Mouse (Mus musculus) heart, adult 2 months (tissue): Measurements from ENCODE around the gene Pde4b. TPM values are rescaled to one million over a fixed set of nuclear protein-coding genes. Genes with fewer than 3 reads are reported as not detected.

Source experiments
- DNase-seq, 2 experiments: peaks; one replicate each; pipeline ENCODE4 v3.0.0; 2021
- H3K27ac ChIP-seq: fragments of 200-600 bp; 2 replicates; pipeline ENCODE4 v1.8.1; 2022
- H3K27me3 ChIP-seq: fragments of 200-500 bp; 2 replicates; pipeline ENCODE4 v1.6.1; 2012; ENCODE audit warnings: mild to moderate bottlenecking, low read length, inconsistent platforms, mixed read lengths; ENCODE audit not compliant: control insufficient read depth, insufficient read depth
- H3K36me3 ChIP-seq: fragments of 200-500 bp; 2 replicates; pipeline ENCODE4 v1.6.1; 2012; ENCODE audit warnings: low read length, inconsistent platforms; ENCODE audit not compliant: control insufficient read depth, insufficient read depth
- H3K4me1 ChIP-seq: fragments of 200-500 bp; 2 replicates; pipeline ENCODE4 v1.6.1; 2011; ENCODE audit warnings: low read length; ENCODE audit not compliant: control insufficient read depth, insufficient read depth
- H3K4me3 ChIP-seq: fragments of 200-600 bp; 2 replicates; pipeline ENCODE4 v1.8.1; 2022
- H3K79me2 ChIP-seq: fragments of 200-500 bp; replicated peaks from 2 replicates; pipeline ENCODE4 v1.6.1; 2012; ENCODE audit warnings: mild to moderate bottlenecking, inconsistent platforms, low read length, moderate library complexity, mixed read lengths; ENCODE audit not compliant: control insufficient read depth, insufficient read depth
- H3K9ac ChIP-seq: fragments of 200-500 bp; 2 replicates; pipeline ENCODE4 v1.6.1; 2012; ENCODE audit warnings: low read depth, mild to moderate bottlenecking, control low read depth, inconsistent platforms, low read length, mixed read lengths
- CTCF ChIP-seq: fragments of 200-600 bp; IDR thresholded peaks from 2 replicates; pipeline ENCODE4 v1.8.1; 2022; ENCODE audit warnings: antibody characterized with exemption, mild to moderate bottlenecking, moderate library complexity
- EP300 ChIP-seq: fragments of 200-500 bp; IDR thresholded peaks from 2 replicates; pipeline ENCODE4 v1.6.1; 2011; ENCODE audit warnings: low read depth, low read length, control low read depth; ENCODE audit not compliant: insufficient read depth
- POLR2A ChIP-seq: fragments of 200-500 bp; IDR thresholded peaks from 2 replicates; pipeline ENCODE4 v1.6.1; 2011; ENCODE audit warnings: mild to moderate bottlenecking, low read depth, low read length, control low read depth; ENCODE audit not compliant: insufficient read depth
- WGBS: fragments of 180-500 bp; shearing (Covaris S2); methylation state at CpG from one replicate; pipeline ENCODE4 v1.1.7; 2018; 5-methylcytosine and 5-hydroxymethylcytosine counted together
- intact Hi-C: fragments of 180-260 bp; cut with DNase I; formaldehyde crosslinking; loops from one replicate; pipeline ENCODE4 v1.15.1; 2025
- polyA plus RNA-seq: library from polyadenylated mRNA; depleted of rRNA; stranded (reverse); fragments of >200 nt; gene quantifications from 2 replicates; pipeline ENCODE4 v1.2.3, GENCODE M21; 2012
- total RNA-seq, 2 experiments: library from RNA; stranded (reverse); gene quantifications; 2 replicates each; pipeline ENCODE4 v1.2.3; 2021

Gene Pde4b
- total and polyA plus RNA-seq, 3 experiments = 16.3 to 29.4 (median 28.2) TPM

GRCm38 (mm10) chr4:102287172-102287571 lies 199.8 kb downstream of the Pde4b start:
- H3K27ac ChIP-seq = no peak overlapping the region
- H3K9ac ChIP-seq = no peak overlapping the region
- no peaks in the 10 kb centered on the region for H3K36me3 ChIP-seq
- WGBS = 61% methylated on average over 6 of the region's 6 CpGs
- TF ChIP-seq POLR2A (no peak), EP300 (no peak), CTCF (no peak)
- no peaks in the 10 kb centered on the region for H3K27me3 ChIP-seq
- intact Hi-C loops = no loop called here
- H3K4me1 ChIP-seq = peaks cover 1% of the 10 kb centered on the region; the same call in 1 of the 2 replicates
- no peak for DNase-seq
- no peak overlapping the region for H3K4me3 ChIP-seq
- no peaks in the 10 kb centered on the region for H3K79me2 ChIP-seq

GRCm38 (mm10) chr4:102290052-102290734 lies 202.8 kb downstream of the Pde4b start:
- 49% methylated on average over 6 of the region's 6 CpGs for WGBS
- Histone ChIP-seq H3K9ac (no peak overlapping the region), H3K27me3 (no peaks in the 10 kb centered on the region), H3K27ac (no peak overlapping the region), H3K4me3 (no peak overlapping the region), H3K4me1 (peaks cover 1% of the 10 kb centered on the region; the same call in 1 of the 2 replicates), H3K79me2 (no peaks in the 10 kb centered on the region), H3K36me3 (no peaks in the 10 kb centered on the region)
- DNase-seq = no peak
- intact Hi-C loops = no loop called here
- TF ChIP-seq EP300 (no peak), CTCF (no peak), POLR2A (no peak)

GRCm38 (mm10) chr4:102297558-102297957 lies 210.2 kb downstream of the Pde4b start:
- Histone ChIP-seq H3K4me1 (no peaks in the 10 kb centered on the region), H3K36me3 (no peaks in the 10 kb centered on the region), H3K27ac (no peak overlapping the region), H3K27me3 (no peaks in the 10 kb centered on the region), H3K9ac (no peak overlapping the region), H3K4me3 (no peak overlapping the region), H3K79me2 (no peaks in the 10 kb centered on the region)
- no peak for TF ChIP-seq EP300
- no peak for TF ChIP-seq CTCF
- no peak for TF ChIP-seq POLR2A
- intact Hi-C loops = no loop called here
- no peak for DNase-seq

GRCm38 (mm10) chr4:102302568-102302967 lies 215.2 kb downstream of the Pde4b start:
- H3K4me1 ChIP-seq = no peaks in the 10 kb centered on the region
- DNase-seq = no peak
- H3K27ac ChIP-seq = no peak overlapping the region
- intact Hi-C loops = no loop called here
- WGBS = 62% methylated on average over 4 of the region's 4 CpGs
- no peaks in the 10 kb centered on the region for H3K36me3 ChIP-seq
- H3K9ac ChIP-seq = no peak overlapping the region
- no peak for TF ChIP-seq EP300
- no peak for TF ChIP-seq POLR2A
- no peak for TF ChIP-seq CTCF
- H3K79me2 ChIP-seq = no peaks in the 10 kb centered on the region
- no peaks in the 10 kb centered on the region for H3K27me3 ChIP-seq
- H3K4me3 ChIP-seq = no peak overlapping the region

GRCm38 (mm10) chr4:102307661-102308297 lies 220.4 kb downstream of the Pde4b start:
- intact Hi-C loops = no loop called here
- Histone ChIP-seq H3K4me1 (no peaks in the 10 kb centered on the region), H3K27ac (no peak overlapping the region), H3K27me3 (no peaks in the 10 kb centered on the region), H3K36me3 (no peaks in the 10 kb centered on the region), H3K4me3 (no peak overlapping the region), H3K79me2 (peaks cover 2% of the 10 kb centered on the region; the same call in 1 of the 2 replicates), H3K9ac (no peak overlapping the region)
- DNase-seq = no peak
- no peak for TF ChIP-seq EP300
- no peak for TF ChIP-seq CTCF
- no peak for TF ChIP-seq POLR2A
- 62% methylated on average over 4 of the region's 4 CpGs for WGBS

- Histone ChIP-seq H3K36me3 (no peaks in the 10 kb centered on the region), H3K4me3 (no peak overlapping the region), H3K9ac (no peak overlapping the region), H3K27ac (no peak overlapping the region), H3K4me1 (no peaks in the 10 kb centered on the region; the same call in 1 of the 2 replicates), H3K27me3 (no peaks in the 10 kb centered on the region), H3K79me2 (peaks cover 2% of the 10 kb centered on the region; the same call in 1 of the 2 replicates)
- TF ChIP-seq POLR2A = no peak
- TF ChIP-seq CTCF = no peak
- TF ChIP-seq EP300 = no peak
- no peak for DNase-seq
- intact Hi-C loops = no loop called here
Observed at GRCm38 (mm10) chr4:102310630-102311029, 223.3 kb downstream of the Pde4b start.
